Mouse (Mus musculus) C2C12 (cell line): ENCODE data around the gene Atp6v1f.

Source experiments
- CEBPB ChIP-seq: IDR thresholded peaks from one replicate; pipeline ENCODE4 v1.6.1; 2011; ENCODE audit warnings: low read depth, mild to moderate bottlenecking, control low read depth, moderate library complexity
- CTCF ChIP-seq: IDR thresholded peaks from one replicate; pipeline ENCODE4 v1.5.1; 2011; ENCODE audit not compliant: control insufficient read depth, insufficient read depth, insufficient read length
- FOSL1 ChIP-seq: IDR thresholded peaks from one replicate; pipeline ENCODE4 v1.8.0; 2011; ENCODE audit warnings: mild to moderate bottlenecking, low read length; ENCODE audit not compliant: poor library complexity, insufficient read depth, severe bottlenecking
- MAX ChIP-seq: IDR thresholded peaks from one replicate; pipeline ENCODE4 v1.6.1; 2011; ENCODE audit warnings: mild to moderate bottlenecking, control low read depth
- MYOG ChIP-seq: IDR thresholded peaks from one replicate; pipeline ENCODE4 v1.6.1; 2011; ENCODE audit not compliant: control insufficient read depth, insufficient read length; ENCODE audit errors: extremely low read depth
- USF1 ChIP-seq: IDR thresholded peaks from one replicate; pipeline ENCODE4 v1.6.1; 2011; ENCODE audit warnings: low read depth, mild to moderate bottlenecking, control low read depth, moderate library complexity

GRCm38 (mm10) chr6:29471137-29471536, 3.6 kb downstream of the Atp6v1f start, which contains the start of gene Atp6v1fnb:
- TF ChIP-seq CTCF (no peak), CEBPB (no peak), MAX (no peak), MYOG (no peak), USF1 (no peak), FOSL1 (no peak)
